11 mouse cellular contexts compared by ENCODE assay signal in the genomic region with DNA sequence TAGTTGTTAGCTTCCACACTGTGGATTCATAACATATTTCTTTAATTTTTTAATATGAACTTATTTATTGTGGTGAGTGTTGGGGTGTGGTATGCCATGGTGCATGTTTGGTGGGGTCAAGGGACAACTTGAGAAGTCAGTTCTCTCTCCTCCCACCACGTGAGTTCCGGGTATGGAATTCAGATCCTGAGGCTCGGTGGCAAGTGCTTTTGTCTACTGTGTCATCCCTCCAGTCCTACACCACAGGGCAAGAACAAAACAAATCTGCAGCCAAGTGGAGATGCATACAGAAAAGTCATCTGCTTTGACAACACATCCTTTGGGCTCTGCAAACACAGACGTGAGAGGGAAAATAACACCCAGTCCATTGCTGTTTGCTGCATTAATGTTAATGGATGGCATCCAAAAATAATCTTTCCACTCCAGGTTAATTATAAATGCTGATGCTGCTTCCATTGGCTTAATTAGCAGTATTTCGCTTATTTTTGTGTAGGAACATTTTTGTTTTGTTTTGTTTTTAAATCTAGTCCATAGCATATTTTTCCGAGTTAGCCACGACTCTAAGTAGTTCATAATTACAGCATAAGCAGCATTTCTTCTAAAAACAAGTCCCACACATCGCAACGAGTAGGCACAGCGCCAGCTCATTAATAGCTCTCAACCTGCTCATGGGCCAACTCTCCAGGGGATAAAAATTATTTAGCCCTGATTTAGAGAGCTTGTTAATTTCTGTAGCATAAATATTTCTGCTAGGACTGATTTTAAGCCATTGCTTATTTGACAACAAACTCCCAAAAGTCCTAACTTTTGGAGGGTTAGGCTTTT. TPM values are rescaled to one million over a fixed set of nuclear protein-coding genes. Genes with fewer than 3 reads are reported as not detected.
A peak's percentile ranks its signal among the peaks of the same experiment; 100 is the strongest.
DNase-seq lines count a peak whose midpoint lies in the region; ATAC-seq lines count a peak whose summit lies in the region.
"Had no signal": no experiment of that assay in that cellular context is flagged by ENCODE, and none has a peak within 500 bp of the region (broad histone marks: within the 10 kb centered on the region; RNA-seq: fewer than 3 reads in every experiment).

No protein-coding gene starts in this region.

- no peak overlapping the region for H3K4me3 ChIP-seq in embryonic facial prominence, embryonic 14.5 days (ENCODE audit: low read depth, low read length)
- H3K4me3 ChIP-seq in embryonic facial prominence, embryonic 10.5 days, result no peak overlapping the region
- no peak overlapping the region for H3K4me3 ChIP-seq in limb, embryonic 10.5 days
- H3K4me3 ChIP-seq: myocyte had no signal

- H3K27ac ChIP-seq in embryonic facial prominence, embryonic 14.5 days (replicated peaks; ENCODE audit: low read depth, low read length), result no peak overlapping the region
- no peak overlapping the region for H3K27ac ChIP-seq in embryonic facial prominence, embryonic 10.5 days (replicated peaks)
- H3K27ac ChIP-seq in limb, embryonic 10.5 days, result no peak overlapping the region
- H3K27ac ChIP-seq: liver, embryonic 14.5 days had no signal

- no peak for ATAC-seq in embryonic facial prominence, embryonic 14.5 days (ENCODE audit: low read depth)
- ATAC-seq in monocyte, adult 5-6 weeks (replicated peaks; ENCODE audit: insufficient number of reproducible peaks, low FRiP score, low TSS enrichment, poor library complexity, severe bottlenecking), result no peak

- intact Hi-C loops in left cerebral cortex, postnatal 36 days (cut with DNase I), result no loop called here

- H3K4me1 ChIP-seq in embryonic facial prominence, embryonic 14.5 days (ENCODE audit: control insufficient read depth, insufficient read depth, low read length), result no peaks in the 10 kb centered on the region
- no peaks in the 10 kb centered on the region for H3K4me1 ChIP-seq in embryonic facial prominence, embryonic 10.5 days
- peaks cover 8% of the 10 kb centered on the region; the same call in 1 of the 2 replicates for H3K4me1 ChIP-seq in limb, embryonic 10.5 days

- H3K27me3 ChIP-seq in embryonic facial prominence, embryonic 14.5 days (replicated peaks; ENCODE audit: control insufficient read depth, insufficient read depth, low read length), result no peaks in the 10 kb centered on the region
- H3K27me3 ChIP-seq in embryonic facial prominence, embryonic 10.5 days (replicated peaks; ENCODE audit: low read depth, poor library complexity, severe bottlenecking), result no peaks in the 10 kb centered on the region
- no peaks in the 10 kb centered on the region for H3K27me3 ChIP-seq in limb, embryonic 10.5 days (ENCODE audit: low read depth, poor library complexity, severe bottlenecking)

- no peaks in the 10 kb centered on the region for H3K36me3 ChIP-seq in embryonic facial prominence, embryonic 14.5 days (ENCODE audit: control insufficient read depth, insufficient read depth, low read length)
- no peaks in the 10 kb centered on the region for H3K36me3 ChIP-seq in embryonic facial prominence, embryonic 10.5 days (replicated peaks)
- no peaks in the 10 kb centered on the region for H3K36me3 ChIP-seq in limb, embryonic 10.5 days

- no peak overlapping the region for H3K9ac ChIP-seq in embryonic facial prominence, embryonic 14.5 days (ENCODE audit: low read depth, low read length)
- H3K9ac ChIP-seq: liver, embryonic 14.5 days had no signal

- 72% methylated on average over 10 of the region's 10 CpGs for WGBS in embryonic facial prominence, embryonic 14.5 days
- 85% methylated on average over 10 of the region's 10 CpGs for WGBS in embryonic facial prominence, embryonic 10.5 days
- 86% methylated on average over 10 of the region's 10 CpGs for WGBS in limb, embryonic 10.5 days

- H3K4me2 ChIP-seq in embryonic facial prominence, embryonic 14.5 days (ENCODE audit: low read depth, low read length), result no peak overlapping the region

- no peaks in the 10 kb centered on the region for H3K9me3 ChIP-seq in embryonic facial prominence, embryonic 14.5 days (ENCODE audit: control insufficient read depth, low read length)
- H3K9me3 ChIP-seq in embryonic facial prominence, embryonic 10.5 days, result no peaks in the 10 kb centered on the region
- H3K9me3 ChIP-seq in limb, embryonic 10.5 days (replicated peaks), result no peaks in the 10 kb centered on the region

- peak; percentile 31 for DNase-seq in embryonic facial prominence, embryonic 14.5 days (ENCODE audit: low spot score)
- no peak for DNase-seq in embryonic facial prominence, embryonic 10.5 days (ENCODE audit: low spot score)
- DNase-seq in left cerebral cortex, adult 11 months (ENCODE audit: low spot score), result peak; percentile 7
- no peak for DNase-seq in left cerebral cortex, postnatal 36 days (ENCODE audit: low spot score in 2 of 2)
- peak; percentile 28 to 79 for DNase-seq in layer of hippocampus, adult 18-20 months (ENCODE audit: low spot score in 2 of 2)
- peak; percentile 19 for DNase-seq in right cerebral cortex, postnatal 25 days
- DNase-seq in limb, embryonic 10.5 days (ENCODE audit: low spot score), result no peak

RNA-seq across cellular contexts. Expression of a gene that starts 14.9 kb away (rescaled TPM):
- 0.08 and 0.24 TPM in 2 replicates for polyA plus RNA-seq in embryonic facial prominence, embryonic 14.5 days (2014; fragmentation: Nextera tagmentation; extraction: Ambion mirVana)
- polyA plus RNA-seq in embryonic facial prominence, embryonic 10.5 days (2016; fragmentation: Nextera tagmentation; extraction: Ambion mirVana), result not detected in 2 replicates
- total RNA-seq in left cerebral cortex, postnatal 36 days (2021), result under 1 TPM in 1 of 2 experiments, not detected in 1; 0.15 TPM
- total RNA-seq in layer of hippocampus, adult 18-20 months (2021), result not detected
- not detected in 3 replicates for total RNA-seq in monocyte, adult 5-6 weeks (2017)
- polyA plus RNA-seq in limb, embryonic 10.5 days (2016; fragmentation: Nextera tagmentation; extraction: Ambion mirVana), result 0.09 TPM in 1 of 2 replicates, not detected in the other
- total RNA-seq: hematopoietic stem cell, adult 5-6 weeks had no signal
- polyA plus RNA-seq: liver, embryonic 14.5 days; myocyte had no signal

Comparison
In these comparisons a context has a peak if more than half of its experiments do, and no peak if none do; other contexts are left out.
1. DNase-seq: peak in embryonic facial prominence, embryonic 14.5 days (single experiment), left cerebral cortex, adult 11 months (single experiment), layer of hippocampus, adult 18-20 months (2 of 2) and right cerebral cortex, postnatal 25 days (single experiment); none in embryonic facial prominence, embryonic 10.5 days (single experiment), left cerebral cortex, postnatal 36 days (0 of 2) and limb, embryonic 10.5 days (single experiment).